Mouse (Mus musculus): ENCODE measurements at regions not wholly inside any gene's neighbourhood (a gene's known extent, or its start where the extent isn't known, plus 50 kb on each side); places are given as distances from the start of the nearest gene placed in this dataset.

DNA sequence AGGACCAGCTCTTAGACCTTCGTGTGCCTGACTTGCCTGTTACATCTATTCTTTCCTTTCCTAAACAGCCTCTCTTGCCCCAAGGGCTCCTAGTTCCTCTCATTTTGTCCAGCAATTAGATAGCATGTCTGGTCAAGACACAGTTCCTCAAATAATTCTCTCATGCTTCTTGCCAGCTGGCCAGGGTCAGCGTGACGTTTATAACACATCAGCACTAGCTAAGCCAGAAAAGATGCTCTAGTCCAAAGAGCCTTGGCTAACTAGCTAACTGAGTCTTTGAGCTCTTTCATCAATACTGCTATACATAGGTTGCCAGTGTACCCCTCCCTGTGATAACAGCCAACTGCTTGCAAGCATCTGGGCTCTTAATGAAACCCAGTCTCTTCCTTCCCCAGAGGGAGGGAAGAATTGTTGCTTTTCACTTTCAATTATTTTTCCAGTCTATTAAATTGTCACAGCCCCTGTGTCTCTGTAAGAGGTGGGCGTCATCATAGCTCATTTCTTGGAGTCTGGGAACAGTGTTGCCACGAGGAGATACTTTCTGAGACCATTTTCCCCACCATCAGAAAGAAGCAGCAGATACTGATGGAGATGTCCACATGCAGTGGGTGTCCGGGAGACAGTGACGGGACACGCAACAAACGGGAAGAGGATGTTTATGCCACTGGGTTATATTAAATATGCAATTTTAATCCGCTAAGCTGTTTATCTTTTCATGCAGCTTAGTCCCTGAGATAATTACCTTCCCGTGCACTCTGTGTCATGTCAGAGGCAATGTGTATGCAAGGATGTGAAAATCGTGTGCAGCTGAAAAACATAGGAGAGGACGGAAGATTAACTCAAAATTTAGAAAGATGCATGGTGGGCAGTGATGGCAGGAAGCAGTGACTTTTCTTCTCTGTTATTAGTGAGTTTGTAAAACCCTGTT, 250.1 kb upstream of the Nmur2 start:
- H3K36me3 ChIP-seq (ENCODE audit: control insufficient read depth, insufficient read depth, low read length), result no peaks in the 10 kb centered on the region
- no peak for TF ChIP-seq POLR2A (IDR thresholded peaks at IDR 0.05; ENCODE audit: control insufficient read depth, low read depth, low read length)
- no peak for TF ChIP-seq CTCF (IDR thresholded peaks at IDR 0.05; ENCODE audit: control insufficient read depth, insufficient read depth, insufficient replicate concordance, low read depth, low read length)

GRCm38 (mm10) chr11:56285575-56286260, 244.9 kb upstream of the Nmur2 start:
- H3K4me3 ChIP-seq (ENCODE audit: control insufficient read depth, low read depth, low read length), result no peak overlapping the region
- H3K27ac ChIP-seq (ENCODE audit: control insufficient read depth, insufficient read depth, low read depth, low read length), result no peak overlapping the region
- H3K36me3 ChIP-seq (ENCODE audit: control insufficient read depth, insufficient read depth, low read length), result no peaks in the 10 kb centered on the region
- no peak for TF ChIP-seq POLR2A (IDR thresholded peaks at IDR 0.05; ENCODE audit: control insufficient read depth, low read depth, low read length)
- no peak for TF ChIP-seq CTCF (IDR thresholded peaks at IDR 0.05; ENCODE audit: control insufficient read depth, insufficient read depth, insufficient replicate concordance, low read depth, low read length)
- H3K27me3 ChIP-seq (ENCODE audit: control insufficient read depth, insufficient read depth, low read length), result no peaks in the 10 kb centered on the region
- no peaks in the 10 kb centered on the region for H3K4me1 ChIP-seq (ENCODE audit: control insufficient read depth, insufficient read depth, low read length)

More for the DNA sequence above, 250.1 kb upstream of the Nmur2 start:
- H3K4me1 ChIP-seq (ENCODE audit: control insufficient read depth, insufficient read depth, low read length), result no peaks in the 10 kb centered on the region
- H3K4me3 ChIP-seq (ENCODE audit: control insufficient read depth, low read depth, low read length), result no peak overlapping the region
- no peak overlapping the region for H3K27ac ChIP-seq (ENCODE audit: control insufficient read depth, insufficient read depth, low read depth, low read length)
- no peaks in the 10 kb centered on the region for H3K27me3 ChIP-seq (ENCODE audit: control insufficient read depth, insufficient read depth, low read length)

GRCm38 (mm10) chr11:56281201-56281600, 240.4 kb upstream of the Nmur2 start:
- Histone ChIP-seq H3K4me1 (ENCODE audit: control insufficient read depth, insufficient read depth, low read length) (no peaks in the 10 kb centered on the region), H3K4me3 (ENCODE audit: control insufficient read depth, low read depth, low read length) (no peak overlapping the region), H3K36me3 (ENCODE audit: control insufficient read depth, insufficient read depth, low read length) (no peaks in the 10 kb centered on the region), H3K27me3 (ENCODE audit: control insufficient read depth, insufficient read depth, low read length) (no peaks in the 10 kb centered on the region), H3K27ac (ENCODE audit: control insufficient read depth, insufficient read depth, low read depth, low read length) (no peak overlapping the region)
- TF ChIP-seq POLR2A (IDR thresholded peaks at IDR 0.05; ENCODE audit: control insufficient read depth, low read depth, low read length), result no peak
- no peak for TF ChIP-seq CTCF (IDR thresholded peaks at IDR 0.05; ENCODE audit: control insufficient read depth, insufficient read depth, insufficient replicate concordance, low read depth, low read length)

- no peaks in the 10 kb centered on the region for H3K4me1 ChIP-seq (ENCODE audit: control insufficient read depth, insufficient read depth, low read length)
- H3K27ac ChIP-seq (ENCODE audit: control insufficient read depth, insufficient read depth, low read depth, low read length), result no peak overlapping the region
- no peaks in the 10 kb centered on the region for H3K27me3 ChIP-seq (ENCODE audit: control insufficient read depth, insufficient read depth, low read length)
- no peaks in the 10 kb centered on the region for H3K36me3 ChIP-seq (ENCODE audit: control insufficient read depth, insufficient read depth, low read length)
- TF ChIP-seq POLR2A (IDR thresholded peaks at IDR 0.05; ENCODE audit: control insufficient read depth, low read depth, low read length), result no peak
- no peak overlapping the region for H3K4me3 ChIP-seq (ENCODE audit: control insufficient read depth, low read depth, low read length)
Measured at GRCm38 (mm10) chr11:56280216-56280615, 239.4 kb upstream of the Nmur2 start.

GRCm38 (mm10) chr11:56269915-56270493, 229.2 kb upstream of the Nmur2 start:
- TF ChIP-seq CTCF (IDR thresholded peaks at IDR 0.05; ENCODE audit: control insufficient read depth, insufficient read depth, insufficient replicate concordance, low read depth, low read length) (no peak), POLR2A (IDR thresholded peaks at IDR 0.05; ENCODE audit: control insufficient read depth, low read depth, low read length) (no peak)
- H3K36me3 ChIP-seq (ENCODE audit: control insufficient read depth, insufficient read depth, low read length), result no peaks in the 10 kb centered on the region

GRCm38 (mm10) chr11:56262726-56263125, 221.9 kb upstream of the Nmur2 start:
- H3K4me3 ChIP-seq (ENCODE audit: control insufficient read depth, low read depth, low read length), result no peak overlapping the region
- TF ChIP-seq POLR2A (IDR thresholded peaks at IDR 0.05; ENCODE audit: control insufficient read depth, low read depth, low read length) (no peak), CTCF (IDR thresholded peaks at IDR 0.05; ENCODE audit: control insufficient read depth, insufficient read depth, insufficient replicate concordance, low read depth, low read length) (no peak)
- no peak overlapping the region for H3K27ac ChIP-seq (ENCODE audit: control insufficient read depth, insufficient read depth, low read depth, low read length)
- H3K27me3 ChIP-seq (ENCODE audit: control insufficient read depth, insufficient read depth, low read length), result no peaks in the 10 kb centered on the region
- H3K4me1 ChIP-seq (ENCODE audit: control insufficient read depth, insufficient read depth, low read length), result no peaks in the 10 kb centered on the region
- no peaks in the 10 kb centered on the region for H3K36me3 ChIP-seq (ENCODE audit: control insufficient read depth, insufficient read depth, low read length)

More at GRCm38 (mm10) chr11:56269915-56270493, 229.2 kb upstream of the Nmur2 start:
- no peaks in the 10 kb centered on the region for H3K4me1 ChIP-seq (ENCODE audit: control insufficient read depth, insufficient read depth, low read length)
- H3K4me3 ChIP-seq (ENCODE audit: control insufficient read depth, low read depth, low read length), result no peak overlapping the region
- peak overlapping the region; percentile 37; the same call in 1 of the 2 replicates for H3K27ac ChIP-seq (ENCODE audit: control insufficient read depth, insufficient read depth, low read depth, low read length)
- no peaks in the 10 kb centered on the region for H3K27me3 ChIP-seq (ENCODE audit: control insufficient read depth, insufficient read depth, low read length)

GRCm38 (mm10) chr11:56256356-56256755, 215.5 kb upstream of the Nmur2 start:
- H3K36me3 ChIP-seq (ENCODE audit: control insufficient read depth, insufficient read depth, low read length), result no peaks in the 10 kb centered on the region
- H3K27ac ChIP-seq (ENCODE audit: control insufficient read depth, insufficient read depth, low read depth, low read length), result no peak overlapping the region
- no peak overlapping the region for H3K4me3 ChIP-seq (ENCODE audit: control insufficient read depth, low read depth, low read length)
- TF ChIP-seq POLR2A (IDR thresholded peaks at IDR 0.05; ENCODE audit: control insufficient read depth, low read depth, low read length) (no peak), CTCF (IDR thresholded peaks at IDR 0.05; ENCODE audit: control insufficient read depth, insufficient read depth, insufficient replicate concordance, low read depth, low read length) (no peak)
- no peaks in the 10 kb centered on the region for H3K4me1 ChIP-seq (ENCODE audit: control insufficient read depth, insufficient read depth, low read length)
- no peaks in the 10 kb centered on the region for H3K27me3 ChIP-seq (ENCODE audit: control insufficient read depth, insufficient read depth, low read length)

Measured in testis, adult 2 months (tissue).